Mouse (Mus musculus): ENCODE measurements around the gene Gm11037.

Gene Gm11037

GRCm38 (mm10) chr2:131179246-131179886 is 46.1 kb downstream of the Gm11037 start:
- DNase-seq (ENCODE audit: low read depth, low spot score): peak; percentile 64

- DNase-seq (ENCODE audit: low read depth, low spot score): peak; percentile 50
Observed at GRCm38 (mm10) chr2:131179990-131180587, 46.8 kb downstream of the Gm11037 start, which contains the start of gene Cenpb. Gene Cenpb (minus strand): TSS chr2:131180067.

Measured in 3T3-L1 (cell line).